ENCODE assay signal across 11 mouse cellular contexts in genomic region chr2:114918420-114919332, GRCm38 (mm10).
DNase-seq lines count a peak whose midpoint lies in the region; ATAC-seq lines count a peak whose summit lies in the region.
"Had no signal": no experiment of that assay in that cellular context is flagged by ENCODE, and none has a peak within 500 bp of the region (broad histone marks: within the 10 kb centered on the region; RNA-seq: fewer than 3 reads in every experiment).

No protein-coding gene starts in this region.

- peak; percentile 10 to 16 for DNase-seq in frontal cortex, adult 2 months (ENCODE audit: extremely low spot score in 1 of 2, low spot score in 1 of 2)
- DNase-seq in frontal cortex, postnatal 25 days (ENCODE audit: low spot score in 2 of 2): no peak
- DNase-seq in neural tube, embryonic 11.5 days (ENCODE audit: low spot score): peak; percentile 19
- no peak for DNase-seq in neural tube, embryonic 10.5 days (ENCODE audit: extremely low spot score, low spot score)
- DNase-seq in gastrocnemius, postnatal 36 days: no peak
- no peak for DNase-seq in thymus, postnatal 4 days
- DNase-seq: heart, postnatal 36 days had no signal

- no peaks in the 10 kb centered on the region for H3K27me3 ChIP-seq in neural tube, embryonic 11.5 days (ENCODE audit: control insufficient read depth, insufficient read depth, low read length)
- H3K27me3 ChIP-seq in hindbrain, embryonic 16.5 days (replicated peaks; ENCODE audit: control insufficient read depth, insufficient read depth, low read length): no peaks in the 10 kb centered on the region
- no peaks in the 10 kb centered on the region for H3K27me3 ChIP-seq in neural tube, embryonic 15.5 days (replicated peaks)
- H3K27me3 ChIP-seq: embryonic facial prominence, embryonic 13.5 days had no signal

- no peak overlapping the region for H3K4me2 ChIP-seq in neural tube, embryonic 11.5 days (ENCODE audit: low read depth)
- no peak overlapping the region for H3K4me2 ChIP-seq in hindbrain, embryonic 16.5 days (ENCODE audit: low read length)
- H3K4me2 ChIP-seq in neural tube, embryonic 15.5 days: peak overlapping the region; percentile 28
- H3K4me2 ChIP-seq: embryonic facial prominence, embryonic 13.5 days had no signal

- H3K9me3 ChIP-seq in neural tube, embryonic 11.5 days (ENCODE audit: control insufficient read depth, low read length): no peaks in the 10 kb centered on the region
- H3K9me3 ChIP-seq in hindbrain, embryonic 16.5 days (ENCODE audit: control insufficient read depth, low read length): no peaks in the 10 kb centered on the region
- no peaks in the 10 kb centered on the region for H3K9me3 ChIP-seq in neural tube, embryonic 15.5 days (replicated peaks)
- H3K9me3 ChIP-seq: embryonic facial prominence, embryonic 13.5 days had no signal

- H3K27ac ChIP-seq in neural tube, embryonic 11.5 days (ENCODE audit: low read depth, low read length): no peak overlapping the region
- no peak overlapping the region for H3K27ac ChIP-seq in hindbrain, embryonic 16.5 days (ENCODE audit: low read depth, low read length)
- H3K27ac ChIP-seq in neural tube, embryonic 15.5 days (replicated peaks): no peak overlapping the region
- H3K27ac ChIP-seq: embryonic facial prominence, embryonic 13.5 days had no signal

- intact Hi-C loops in gastrocnemius, postnatal 36 days (cut with DNase I): no loop called here

- WGBS in neural tube, embryonic 11.5 days: 62% methylated on average over 16 of the region's 16 CpGs
- 60% methylated on average over 16 of the region's 16 CpGs for WGBS in hindbrain, embryonic 16.5 days
- 39% methylated on average over 16 of the region's 16 CpGs for WGBS in neural tube, embryonic 15.5 days

- no peak for ATAC-seq in neural tube, embryonic 11.5 days (ENCODE audit: insufficient read depth, low FRiP score, low TSS enrichment)
- ATAC-seq in hindbrain, embryonic 16.5 days: peak; percentile 70
- ATAC-seq in neural tube, embryonic 15.5 days (ENCODE audit: low FRiP score): peak; percentile 57; the same call in 1 of the 2 replicates

- no peak overlapping the region for H3K4me3 ChIP-seq in neural tube, embryonic 11.5 days (ENCODE audit: low read depth, low read length)
- H3K4me3 ChIP-seq in hindbrain, embryonic 16.5 days (ENCODE audit: low read length): no peak overlapping the region
- H3K4me3 ChIP-seq in neural tube, embryonic 15.5 days (replicated peaks): no peak overlapping the region
- H3K4me3 ChIP-seq: embryonic facial prominence, embryonic 13.5 days; myocyte had no signal

- H3K4me1 ChIP-seq in neural tube, embryonic 11.5 days (ENCODE audit: control insufficient read depth, insufficient read depth, low read length): no peaks in the 10 kb centered on the region
- H3K4me1 ChIP-seq in hindbrain, embryonic 16.5 days (ENCODE audit: control insufficient read depth, insufficient read depth, low read depth, low read length): no peaks in the 10 kb centered on the region
- peaks cover 8% of the 10 kb centered on the region; the same call in 1 of the 2 replicates for H3K4me1 ChIP-seq in neural tube, embryonic 15.5 days

- no peaks in the 10 kb centered on the region for H3K36me3 ChIP-seq in neural tube, embryonic 11.5 days (ENCODE audit: control insufficient read depth, insufficient read depth, low read length)
- H3K36me3 ChIP-seq in hindbrain, embryonic 16.5 days (ENCODE audit: control insufficient read depth, insufficient read depth, low read length): no peaks in the 10 kb centered on the region
- no peaks in the 10 kb centered on the region for H3K36me3 ChIP-seq in neural tube, embryonic 15.5 days
- H3K36me3 ChIP-seq: embryonic facial prominence, embryonic 13.5 days had no signal

- no peak overlapping the region for H3K9ac ChIP-seq in neural tube, embryonic 11.5 days (ENCODE audit: low read length)
- no peak overlapping the region for H3K9ac ChIP-seq in hindbrain, embryonic 16.5 days (ENCODE audit: low read depth, low read length)
- H3K9ac ChIP-seq in neural tube, embryonic 15.5 days (replicated peaks): no peak overlapping the region
- H3K9ac ChIP-seq: embryonic facial prominence, embryonic 13.5 days had no signal

Comparison
In these comparisons a context has a peak if more than half of its experiments do, and no peak if none do; other contexts are left out.
1. DNase-seq: peak in frontal cortex, adult 2 months (2 of 2) and neural tube, embryonic 11.5 days (single experiment); none in frontal cortex, postnatal 25 days (0 of 2), neural tube, embryonic 10.5 days (single experiment), gastrocnemius, postnatal 36 days (0 of 2) and thymus, postnatal 4 days (single experiment).